Mouse (Mus musculus) frontal cortex, adult (tissue): ENCODE measurements at regions not wholly inside any gene's neighbourhood (a gene's known extent, or its start where the extent isn't known, plus 50 kb on each side); places are given as distances from the start of the nearest gene placed in this dataset.
A peak's percentile ranks its signal among the peaks of the same experiment; 100 is the strongest.

Experiments
- ATAC-seq: cut with Nextera tagmentation; 2 replicates; pipeline ENCODE4 v1.9.2; 2017; ENCODE audit warnings: mild to moderate bottlenecking, moderate library complexity, mixed read lengths; ENCODE audit not compliant: low TSS enrichment

GRCm38 (mm10) chr8:31314692-31315358 is 2113.7 kb upstream of the 5930422O12Rik start:
- no peak for ATAC-seq

DNA sequence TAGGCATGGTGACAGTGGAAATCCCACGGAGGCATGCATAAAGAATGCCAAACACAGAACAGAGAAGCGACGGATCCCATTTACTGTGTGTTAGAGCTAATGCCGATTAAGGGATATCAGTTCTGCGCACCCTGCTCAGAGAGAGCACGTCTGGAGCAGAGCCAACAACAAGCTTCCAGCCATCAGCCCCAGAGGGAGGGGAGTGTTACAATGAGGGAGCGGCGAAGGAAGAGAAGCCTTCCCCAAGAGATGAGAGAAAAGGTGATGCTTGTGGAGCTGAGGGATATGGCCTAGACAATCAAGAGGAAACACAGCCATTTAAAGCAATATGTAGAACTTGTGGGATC is 2113.2 kb upstream of the 5930422O12Rik start:
- no peak for ATAC-seq

DNA sequence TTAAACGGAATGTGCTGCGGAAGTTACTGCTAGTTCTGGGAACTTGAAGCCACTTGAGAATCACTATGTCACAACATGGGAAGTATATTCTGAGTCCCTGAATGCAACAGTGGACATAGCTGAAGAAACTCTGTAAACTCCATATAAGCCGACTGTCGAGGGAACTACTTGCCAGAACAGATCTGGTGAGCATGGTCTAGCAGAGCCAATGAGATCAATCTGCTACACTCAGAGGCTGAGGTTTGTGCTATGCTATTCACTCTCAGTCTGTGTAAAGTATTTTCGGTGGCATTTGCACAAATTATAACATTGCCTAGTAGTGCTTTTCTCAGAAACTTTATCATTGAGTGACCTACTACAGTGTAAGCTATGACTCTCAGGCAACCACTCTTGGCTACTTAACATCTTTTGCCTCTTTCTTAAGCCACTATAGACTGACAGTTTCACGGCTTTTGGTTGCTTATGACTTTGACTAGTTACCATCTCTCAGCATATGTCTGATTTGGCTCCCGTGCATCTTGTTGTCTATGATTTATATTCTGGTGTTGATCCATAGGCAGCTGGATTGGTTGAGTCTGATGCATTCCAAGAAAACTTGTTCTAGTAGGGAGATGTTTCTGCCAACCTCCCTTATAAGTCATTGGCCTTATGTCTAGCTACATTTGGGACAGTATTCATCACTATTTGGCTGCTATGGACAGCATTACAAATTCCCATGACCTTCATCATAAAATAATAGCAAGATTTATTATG is 2094.8 kb upstream of the 5930422O12Rik start:
- no peak for ATAC-seq

DNA sequence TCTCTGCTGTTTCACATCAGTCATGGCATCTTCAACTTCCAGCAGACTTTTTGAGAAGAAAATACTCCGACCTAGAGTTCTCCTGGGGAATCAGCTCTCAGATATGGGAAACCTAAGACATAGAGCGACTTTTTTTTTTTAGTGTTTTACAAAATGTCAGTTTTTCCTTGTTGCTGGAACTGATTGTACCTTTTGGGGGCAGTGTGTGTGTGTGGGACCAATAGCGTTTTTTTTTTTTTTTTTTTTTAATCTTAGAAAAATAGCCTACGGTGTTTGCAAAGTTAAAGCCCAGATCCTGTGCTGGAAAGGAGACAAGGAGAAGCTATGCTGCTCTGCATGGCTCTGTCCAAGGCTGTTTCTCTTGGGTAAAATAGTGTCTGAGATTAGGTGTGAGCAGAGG is 2080.0 kb upstream of the 5930422O12Rik start:
- ATAC-seq = no peak

DNA sequence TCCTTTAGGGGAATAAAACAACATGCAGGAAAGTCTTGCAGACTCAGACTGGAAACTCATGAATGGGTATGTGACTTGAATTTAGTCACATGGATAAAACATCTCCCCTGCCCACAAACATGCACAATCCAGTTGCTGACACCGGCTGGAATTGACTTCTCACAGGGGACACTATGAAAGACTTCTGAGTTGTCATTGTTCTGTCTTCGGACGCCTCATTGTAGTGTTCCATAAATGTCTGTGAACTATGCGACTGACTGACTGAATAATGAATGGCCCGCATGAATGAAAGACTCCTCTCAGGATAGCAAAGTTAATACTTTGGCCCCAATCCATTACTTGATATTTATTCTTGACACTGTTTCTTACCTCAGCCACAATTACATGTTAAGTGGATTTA is 2058.9 kb upstream of the 5930422O12Rik start:
- no peak for ATAC-seq

- ATAC-seq = no peak
Observed at GRCm38 (mm10) chr8:31370137-31371010, 2058.1 kb upstream of the 5930422O12Rik start.

- no peak for ATAC-seq
Observed at GRCm38 (mm10) chr8:31371656-31372055, 2056.9 kb upstream of the 5930422O12Rik start.

- ATAC-seq = no peak
Observed at GRCm38 (mm10) chr8:31372397-31372796, 2056.1 kb upstream of the 5930422O12Rik start.

DNA sequence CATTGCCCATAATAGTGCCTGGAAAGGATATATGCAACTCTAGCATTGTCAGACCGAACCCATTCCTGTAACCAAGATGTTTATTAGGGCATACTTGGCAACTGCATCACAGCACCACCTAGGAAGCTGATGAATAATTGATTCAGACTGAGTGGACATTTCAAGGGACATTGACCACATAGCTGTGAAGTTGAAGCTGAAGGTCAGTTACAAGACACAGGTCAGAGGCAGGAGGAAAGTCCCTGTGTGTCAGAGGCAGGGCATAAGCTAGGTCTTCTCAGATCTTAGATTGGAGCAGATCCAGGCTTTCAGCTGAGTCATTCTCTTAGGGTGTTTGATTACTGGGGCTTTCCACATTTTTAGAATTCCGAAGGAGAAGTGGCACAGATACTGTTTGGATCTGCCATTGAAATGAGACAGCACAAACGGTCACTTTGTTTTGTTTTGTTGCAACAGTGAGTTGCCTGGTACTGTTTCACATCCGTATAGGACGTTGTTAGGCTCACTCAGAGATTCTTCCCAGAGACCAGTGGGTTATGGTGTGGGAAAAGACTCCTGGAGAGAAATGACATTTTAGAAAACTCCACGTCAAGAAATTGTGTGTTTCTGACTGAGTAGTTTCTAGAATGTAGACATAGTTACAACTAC is 2055.2 kb upstream of the 5930422O12Rik start:
- no peak for ATAC-seq

- ATAC-seq = no peak
Observed at GRCm38 (mm10) chr8:31377698-31378334, 2050.7 kb upstream of the 5930422O12Rik start.

DNA sequence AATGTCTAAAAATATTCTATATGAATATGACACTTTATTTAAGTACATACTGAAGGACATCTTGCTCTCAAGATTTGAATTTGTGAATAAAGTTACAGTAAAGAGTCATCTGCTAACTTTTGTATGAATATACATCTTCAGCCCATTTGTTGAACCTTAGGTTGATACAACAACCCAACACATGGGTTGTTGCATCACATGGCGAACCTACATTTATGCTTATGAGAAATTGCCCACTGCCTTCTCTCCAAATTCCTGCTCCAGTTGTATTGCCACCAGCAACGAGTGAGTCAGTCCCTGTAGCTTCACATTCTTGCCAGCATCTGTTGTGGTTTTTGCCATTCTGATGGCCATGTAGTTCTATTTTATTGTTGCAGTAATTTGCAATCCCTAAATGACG is 2023.7 kb upstream of the 5930422O12Rik start:
- ATAC-seq = no peak

GRCm38 (mm10) chr8:31422241-31422640 is 2006.3 kb upstream of the 5930422O12Rik start:
- no peak for ATAC-seq

- ATAC-seq = peak; percentile 90
Observed at GRCm38 (mm10) chr8:31427706-31428105, 2000.8 kb upstream of the 5930422O12Rik start.

DNA sequence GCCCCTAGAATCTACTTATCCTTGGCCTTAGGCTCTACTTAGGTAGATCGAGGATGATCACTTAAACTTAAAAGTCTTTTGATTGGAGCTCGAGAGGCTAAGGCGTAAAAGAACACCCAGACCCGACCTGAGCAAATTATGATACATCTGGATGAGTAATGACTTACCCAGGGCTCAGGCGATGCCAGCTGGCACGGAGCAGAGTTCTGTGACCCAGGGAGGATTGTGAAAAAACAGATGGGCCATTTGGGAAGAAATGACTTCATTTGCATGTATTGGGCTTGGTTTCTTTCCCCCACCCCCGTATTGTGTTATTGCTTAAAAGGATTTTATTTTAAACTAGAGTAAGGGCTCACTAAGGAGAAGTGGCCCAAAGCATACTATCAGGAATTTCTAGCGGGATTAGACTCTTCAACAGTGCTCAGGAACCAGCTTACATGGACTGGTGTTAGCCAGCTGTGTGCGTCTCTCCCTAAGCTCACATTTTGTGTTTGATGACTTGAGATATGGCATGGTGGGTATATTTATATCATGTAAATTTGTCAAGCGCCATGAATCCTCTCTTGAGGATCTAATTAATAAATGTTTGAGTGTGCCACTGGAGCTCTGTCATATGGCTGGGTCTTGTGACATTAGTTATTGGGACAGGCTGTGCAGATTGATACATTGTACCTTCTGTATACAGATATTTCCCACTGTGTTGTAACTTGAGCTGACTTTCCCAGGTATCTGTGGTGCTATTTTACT is 1991.9 kb upstream of the 5930422O12Rik start:
- no peak for ATAC-seq

- ATAC-seq = no peak
Observed at GRCm38 (mm10) chr8:31444834-31445233, 1983.7 kb upstream of the 5930422O12Rik start.

DNA sequence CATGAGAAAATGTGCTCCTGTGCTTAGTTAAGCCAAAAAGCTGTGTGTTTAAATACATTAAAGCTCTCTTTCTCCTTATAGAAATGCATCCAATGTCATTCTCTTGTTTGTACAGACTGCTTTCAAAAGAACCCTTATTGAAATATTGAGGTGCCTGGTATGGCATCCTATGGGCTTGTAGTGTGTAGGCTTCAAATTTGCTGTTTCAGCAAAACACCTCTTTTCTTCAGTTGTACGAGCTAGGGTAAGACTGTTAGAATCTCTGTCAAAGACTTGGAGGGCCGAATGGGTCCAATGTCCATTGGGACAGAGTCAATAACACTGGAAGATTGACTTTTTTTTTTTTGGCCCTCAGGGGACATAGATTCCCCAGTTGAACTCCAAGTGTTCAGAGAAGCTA is 1980.5 kb upstream of the 5930422O12Rik start:
- no peak for ATAC-seq

GRCm38 (mm10) chr8:31454736-31455391 is 1973.6 kb upstream of the 5930422O12Rik start:
- ATAC-seq = no peak

DNA sequence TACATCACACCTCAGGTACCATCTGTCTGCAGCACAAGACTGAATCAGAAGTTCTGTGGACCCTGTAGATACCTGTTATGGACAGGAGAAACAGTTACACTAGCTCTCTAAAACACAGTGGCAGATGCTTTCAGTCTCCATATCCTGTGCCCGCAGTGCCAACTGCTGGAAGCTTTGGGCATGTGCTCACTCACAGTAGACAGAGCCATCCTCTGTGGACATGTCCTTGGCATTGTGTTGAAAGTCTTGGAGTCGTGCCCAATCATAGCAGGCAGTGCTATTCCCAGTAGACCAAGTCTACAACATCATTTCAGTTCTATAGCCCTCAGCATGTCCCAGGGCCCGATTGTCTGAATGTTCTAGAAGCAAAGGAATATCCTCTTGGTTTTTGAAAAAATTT is 1968.2 kb upstream of the 5930422O12Rik start:
- ATAC-seq = peak; percentile 80
